Mouse (Mus musculus): Measurements from ENCODE around the gene Ywhag.
A peak's percentile ranks its signal among the peaks of the same experiment; 100 is the strongest.

Ywhag gene

GRCm38 (mm10) chr5:135888405-135889215 is 45.8 kb downstream of the Ywhag start:
- peak; percentile 94 for DNase-seq (ENCODE audit: low read depth, low spot score)

GRCm38 (mm10) chr5:135887675-135888102 is 46.7 kb downstream of the Ywhag start, which contains the start of gene Hspb1:
Gene Hspb1, plus strand, starts transcription at chr5:135887919.
- DNase-seq (ENCODE audit: low read depth, low spot score) = peak; percentile 93

GRCm38 (mm10) chr5:135884641-135885040 is 49.8 kb downstream of the Ywhag start:
- no peak for DNase-seq (ENCODE audit: low read depth, low spot score)

GRCm38 (mm10) chr5:135879449-135880158 is 54.8 kb downstream of the Ywhag start:
- no peak for DNase-seq (ENCODE audit: low read depth, low spot score)

GRCm38 (mm10) chr5:135877831-135878231 is 56.6 kb downstream of the Ywhag start:
- peak; percentile 86 for DNase-seq (ENCODE audit: low read depth, low spot score)

- peak; percentile 73 for DNase-seq (ENCODE audit: low read depth, low spot score)
These were observed 57.2 kb downstream of the Ywhag start for GRCm38 (mm10) chr5:135877180-135877579.

GRCm38 (mm10) chr5:135873753-135874152 is 60.7 kb downstream of the Ywhag start:
- no peak for DNase-seq (ENCODE audit: low read depth, low spot score)

- no peak for DNase-seq (ENCODE audit: low read depth, low spot score)
These were observed 61.4 kb downstream of the Ywhag start for GRCm38 (mm10) chr5:135872996-135873395.

GRCm38 (mm10) chr5:135870505-135870904 is 63.9 kb downstream of the Ywhag start:
- DNase-seq (ENCODE audit: low read depth, low spot score) = no peak

- no peak for DNase-seq (ENCODE audit: low read depth, low spot score)
These were observed 64.6 kb downstream of the Ywhag start for GRCm38 (mm10) chr5:135869661-135870423.

GRCm38 (mm10) chr5:135868653-135869052 is 65.8 kb downstream of the Ywhag start:
- no peak for DNase-seq (ENCODE audit: low read depth, low spot score)

- no peak for DNase-seq (ENCODE audit: low read depth, low spot score)
These were observed 66.5 kb downstream of the Ywhag start for GRCm38 (mm10) chr5:135867637-135868593.

- no peak for DNase-seq (ENCODE audit: low read depth, low spot score)
These were observed 67.8 kb downstream of the Ywhag start for GRCm38 (mm10) chr5:135866662-135867061.
